Mouse (Mus musculus) kidney, postnatal 25 days (tissue): Measurements from ENCODE around the gene Gnptg.
A peak's percentile ranks its signal among the peaks of the same experiment; 100 is the strongest.

ENCODE experiments used
- DNase-seq, 2 experiments: peaks; one replicate each; pipeline ENCODE4 v3.0.0; 2021; ENCODE audit warnings: mixed read lengths in 2 of 2

The Gnptg gene

GRCm38 (mm10) chr17:25188150-25189031 is 51.5 kb downstream of the Gnptg start, which contains the start of gene Unkl:
Gene Unkl (plus strand): TSS chr17:25188397.
- peak; percentile 75 to 84 for DNase-seq

- DNase-seq, result no peak
Measured at GRCm38 (mm10) chr17:25187784-25188149, 52.2 kb downstream of the Gnptg start.

GRCm38 (mm10) chr17:25184961-25185360 is 55.0 kb downstream of the Gnptg start:
- no peak for DNase-seq

- peak; percentile 99 for DNase-seq
Measured at GRCm38 (mm10) chr17:25184129-25184691, 55.7 kb downstream of the Gnptg start, which contains the start of gene BC003965. Gene BC003965 (plus strand): TSS chr17:25184554.
